Mouse (Mus musculus) forebrain, embryonic 14.5 days (tissue): ENCODE data around the gene Acp2. TPM values are rescaled to one million over a fixed set of nuclear protein-coding genes. Genes with fewer than 3 reads are reported as not detected.

Experiments used
- ATAC-seq: fragments of 200-750 bp; cut with Nextera tagmentation; 2 replicates; pipeline ENCODE4 v1.8.0; 2017; ENCODE audit warnings: mild to moderate bottlenecking, moderate library complexity
- DNase-seq: peaks from one replicate; pipeline ENCODE4 v3.0.0-alpha.2; 2015; ENCODE audit warnings: low spot score
- H3K27ac ChIP-seq: fragments of 300-500 bp; sonication (generic); 2 replicates; pipeline ENCODE4 v1.5.1; 2014; ENCODE audit warnings: low read depth, mild to moderate bottlenecking, control low read depth, low read length, moderate library complexity
- H3K27me3 ChIP-seq: fragments of 300-500 bp; sonication (generic); replicated peaks from 2 replicates; pipeline ENCODE4 v1.6.1; 2014; ENCODE audit warnings: low read length, control low read depth, mixed read lengths; ENCODE audit not compliant: control insufficient read depth, insufficient read depth
- H3K36me3 ChIP-seq: fragments of 300-500 bp; sonication (generic); 2 replicates; pipeline ENCODE4 v1.6.1; 2014; ENCODE audit warnings: low read length, control low read depth; ENCODE audit not compliant: control insufficient read depth, insufficient read depth
- H3K4me1 ChIP-seq: fragments of 300-500 bp; sonication (generic); 2 replicates; pipeline ENCODE4 v1.6.1; 2014; ENCODE audit warnings: antibody characterized with exemption, low read length, control low read depth; ENCODE audit not compliant: control insufficient read depth, insufficient read depth
- H3K4me2 ChIP-seq: fragments of 300-500 bp; sonication (generic); 2 replicates; pipeline ENCODE4 v1.6.1; 2014; ENCODE audit warnings: mild to moderate bottlenecking, control low read depth, low read length
- H3K4me3 ChIP-seq: fragments of 300-500 bp; sonication (generic); 2 replicates; pipeline ENCODE4 v1.5.1; 2014; ENCODE audit warnings: low read depth, low read length, control low read depth
- H3K9ac ChIP-seq: fragments of 300-500 bp; sonication (generic); 2 replicates; pipeline ENCODE4 v1.6.1; 2014; ENCODE audit warnings: mild to moderate bottlenecking, low read length, control low read depth, moderate library complexity
- H3K9me3 ChIP-seq: fragments of 300-500 bp; sonication (generic); replicated peaks from 2 replicates; pipeline ENCODE4 v1.6.1; 2016; ENCODE audit warnings: low read length, control low read depth, mixed read lengths; ENCODE audit not compliant: control insufficient read depth
- WGBS: fragments of 180-500 bp; shearing (Covaris S2); extraction: QIAGEN DNeasy Blood & Tissue Kit; methylation state at CpG from one replicate; pipeline ENCODE4 v1.1.7; 2014; 5-methylcytosine and 5-hydroxymethylcytosine counted together
- polyA plus RNA-seq: library from polyadenylated mRNA; unstranded; fragments of >200 nt; fragmentation: Nextera tagmentation; extraction: Ambion mirVana; gene quantifications from 2 replicates; pipeline ENCODE4 v1.2.1, GENCODE M21; 2014

Acp2 gene
- polyA plus RNA-seq, 1 experiment from 2014 or later: 41.2 TPM

GRCm38 (mm10) chr2:91183711-91184405, 18.8 kb upstream of the Acp2 start, which contains the start of gene Madd:
Gene Madd, minus strand, starts transcription at chr2:91183837.
- H3K9ac ChIP-seq: peak within 1 kb of the TSS; percentile 84
- no peaks in the 10 kb centered on the region for H3K36me3 ChIP-seq
- WGBS: 73% methylated on average over 15 of the region's 15 CpGs
- H3K4me2 ChIP-seq: peak within 1 kb of the TSS; percentile 92
- peak within 1 kb of the TSS; percentile 81 for H3K4me3 ChIP-seq
- peaks cover 15% of the 10 kb centered on the region for H3K4me1 ChIP-seq
- H3K27ac ChIP-seq: peak within 1 kb of the TSS; percentile 90
- no peaks in the 10 kb centered on the region for H3K9me3 ChIP-seq
- ATAC-seq (no peak), DNase-seq (no peak)
- H3K27me3 ChIP-seq: no peaks in the 10 kb centered on the region

GRCm38 (mm10) chr2:91186208-91186607, 16.5 kb upstream of the Acp2 start:
- no peaks in the 10 kb centered on the region for H3K36me3 ChIP-seq

GRCm38 (mm10) chr2:91187431-91187830, 15.3 kb upstream of the Acp2 start:
- Histone ChIP-seq H3K27me3 (no peaks in the 10 kb centered on the region), H3K36me3 (no peaks in the 10 kb centered on the region), H3K4me3 (no peak overlapping the region), H3K9me3 (no peaks in the 10 kb centered on the region), H3K9ac (no peak overlapping the region), H3K4me1 (no peaks in the 10 kb centered on the region; the same call in 1 of the 2 replicates), H3K27ac (no peak overlapping the region), H3K4me2 (no peak overlapping the region)
- WGBS: 74% methylated on average over 4 of the region's 4 CpGs
- DNase-seq (no peak), ATAC-seq (no peak)

More at GRCm38 (mm10) chr2:91186208-91186607, 16.5 kb upstream of the Acp2 start:
- Histone ChIP-seq H3K9ac (no peak overlapping the region), H3K4me1 (peaks cover 7% of the 10 kb centered on the region), H3K27me3 (no peaks in the 10 kb centered on the region), H3K4me2 (no peak overlapping the region), H3K9me3 (no peaks in the 10 kb centered on the region), H3K4me3 (no peak overlapping the region), H3K27ac (no peak overlapping the region)
- no peak for DNase-seq
- no peak for ATAC-seq
- WGBS: 75% methylated on average over 1 of the region's 1 CpGs

GRCm38 (mm10) chr2:91190501-91190900, 12.2 kb upstream of the Acp2 start:
- Histone ChIP-seq H3K4me3 (no peak overlapping the region), H3K9me3 (no peaks in the 10 kb centered on the region), H3K27ac (no peak overlapping the region), H3K4me2 (no peak overlapping the region), H3K27me3 (no peaks in the 10 kb centered on the region), H3K36me3 (no peaks in the 10 kb centered on the region), H3K4me1 (0 out of 2 replicates have a peak, but pooled peaks cover 4% of the 10 kb centered on the region), H3K9ac (no peak overlapping the region)
- 91% methylated on average over 16 of the region's 16 CpGs for WGBS
- ATAC-seq (no peak), DNase-seq (no peak)

GRCm38 (mm10) chr2:91194624-91195332, 7.9 kb upstream of the Acp2 start:
- H3K4me1 ChIP-seq: 0 out of 2 replicates have a peak, but pooled peaks cover 4% of the 10 kb centered on the region
- no peaks in the 10 kb centered on the region for H3K36me3 ChIP-seq
- peak; percentile 91 for ATAC-seq
- peak overlapping the region; percentile 49 for H3K4me2 ChIP-seq
- peak; percentile 72 for DNase-seq
- H3K4me3 ChIP-seq: peak overlapping the region; percentile 17; the same call in 1 of the 2 replicates
- peak overlapping the region; percentile 48; the same call in 1 of the 2 replicates for H3K9ac ChIP-seq
- no peaks in the 10 kb centered on the region for H3K9me3 ChIP-seq
- WGBS: 2% methylated on average over 25 of the region's 27 CpGs
- no peaks in the 10 kb centered on the region for H3K27me3 ChIP-seq
- no peak overlapping the region for H3K27ac ChIP-seq

GRCm38 (mm10) chr2:91196577-91197001, 6.1 kb upstream of the Acp2 start:
- Histone ChIP-seq H3K4me1 (0 out of 2 replicates have a peak, but pooled peaks cover 4% of the 10 kb centered on the region), H3K36me3 (no peaks in the 10 kb centered on the region), H3K4me2 (no peak overlapping the region), H3K9me3 (no peaks in the 10 kb centered on the region), H3K9ac (no peak overlapping the region), H3K27ac (no peak overlapping the region), H3K4me3 (no peak overlapping the region), H3K27me3 (no peaks in the 10 kb centered on the region)
- ATAC-seq (no peak), DNase-seq (no peak)
- 81% methylated on average over 3 of the region's 3 CpGs for WGBS

- 83% methylated on average over 3 of the region's 3 CpGs for WGBS
- Histone ChIP-seq H3K36me3 (no peaks in the 10 kb centered on the region), H3K9me3 (no peaks in the 10 kb centered on the region), H3K27me3 (no peaks in the 10 kb centered on the region), H3K4me2 (no peak overlapping the region), H3K9ac (no peak overlapping the region), H3K4me1 (peaks cover 16% of the 10 kb centered on the region), H3K4me3 (no peak overlapping the region), H3K27ac (no peak overlapping the region)
- ATAC-seq (no peak), DNase-seq (no peak)
Measured at GRCm38 (mm10) chr2:91198888-91199287, 3.8 kb upstream of the Acp2 start.

GRCm38 (mm10) chr2:91202972-91203656, 429 bp downstream of the Acp2 start:
- H3K9ac ChIP-seq: peak overlapping the region; percentile 93
- peak overlapping the region; percentile 58 for H3K4me3 ChIP-seq
- DNase-seq (no peak), ATAC-seq (no peak)
- WGBS: 15% methylated on average over 20 of the region's 20 CpGs
- peak overlapping the region; percentile 79 for H3K4me2 ChIP-seq
- peaks cover 32% of the 10 kb centered on the region for H3K36me3 ChIP-seq
- H3K9me3 ChIP-seq: no peaks in the 10 kb centered on the region
- H3K27me3 ChIP-seq: no peaks in the 10 kb centered on the region
- peaks cover 15% of the 10 kb centered on the region for H3K4me1 ChIP-seq
- peak overlapping the region; percentile 89 for H3K27ac ChIP-seq
